Mouse (Mus musculus): ENCODE results near the gene Rbm8a.

DNA sequence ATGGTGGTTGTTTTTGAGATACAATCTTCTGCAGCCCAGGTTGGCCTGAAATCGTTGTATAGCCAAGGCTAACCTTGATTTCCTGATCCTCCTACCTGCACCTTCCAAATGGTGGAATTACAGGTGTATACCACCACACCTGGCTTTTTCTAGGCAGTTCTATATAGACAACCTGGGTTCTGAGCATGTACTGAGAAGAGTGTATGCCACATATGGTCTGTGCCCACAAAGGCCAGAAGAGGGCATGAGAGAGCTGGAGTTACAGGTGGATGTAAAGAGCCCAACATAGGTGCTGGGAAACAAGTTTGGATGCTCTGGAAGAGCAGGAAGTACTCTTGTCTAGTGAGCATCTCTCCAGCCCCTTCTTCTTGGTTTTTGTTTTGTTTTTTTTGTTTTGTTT lies 37.6 kb downstream of the Rbm8a start:
- TF ChIP-seq POLR2A (IDR thresholded peaks at IDR 0.05; ENCODE audit: low read depth, low read length) (no peak), CTCF (IDR thresholded peaks at IDR 0.05; ENCODE audit: extremely low read depth, insufficient read length, insufficient replicate concordance, low read depth, low read length) (no peak)

Data from small intestine, adult 2 months (tissue).